16 mouse cellular contexts compared by ENCODE assay signal in genomic region chr3:116419791-116420190, GRCm38 (mm10).
"Had no signal": no experiment of that assay in that cellular context is flagged by ENCODE, and none has a peak within 500 bp of the region (broad histone marks: within the 10 kb centered on the region; RNA-seq: fewer than 3 reads in every experiment).

No protein-coding gene starts in this region.

- H3K27ac ChIP-seq: left cerebral cortex, adult 2 months; liver, embryonic 13.5 days; macrophage; midbrain, embryonic 12.5 days; midbrain, embryonic 15.5 days; neural tube, embryonic 12.5 days; neural tube, embryonic 15.5 days had no signal

- H3K9me3 ChIP-seq: liver, embryonic 13.5 days; midbrain, embryonic 12.5 days; midbrain, embryonic 15.5 days; neural tube, embryonic 12.5 days; neural tube, embryonic 15.5 days had no signal

- H3K9ac ChIP-seq: liver, embryonic 13.5 days; midbrain, embryonic 12.5 days; midbrain, embryonic 15.5 days; neural tube, embryonic 12.5 days; neural tube, embryonic 15.5 days had no signal

- ATAC-seq: midbrain, embryonic 15.5 days had no signal

- H3K27me3 ChIP-seq: liver, embryonic 13.5 days; midbrain, embryonic 12.5 days; midbrain, embryonic 15.5 days; neural tube, embryonic 12.5 days; neural tube, embryonic 15.5 days had no signal

- H3K4me2 ChIP-seq: liver, embryonic 13.5 days; midbrain, embryonic 15.5 days; neural tube, embryonic 15.5 days had no signal

- DNase-seq: kidney, adult 9 months; kidney, postnatal 25 days; layer of hippocampus, postnatal 36 days; liver, embryonic 13.5 days; lung, adult 2 months; lung, postnatal 14 days; retina, postnatal 1 day; right cerebral cortex, postnatal 25 days; thymus, adult 18-20 months; thymus, postnatal 36 days had no signal

- H3K4me3 ChIP-seq: left cerebral cortex, adult 2 months; liver, embryonic 13.5 days; midbrain, embryonic 12.5 days; midbrain, embryonic 15.5 days; neural tube, embryonic 12.5 days; neural tube, embryonic 15.5 days had no signal
